8 mouse cellular contexts compared by ENCODE assay signal in genomic region chr17:42658634-42659422, GRCm38 (mm10). TPM values are rescaled to one million over a fixed set of nuclear protein-coding genes. Genes with fewer than 3 reads are reported as not detected.
DNase-seq lines count a peak whose midpoint lies in the region; ATAC-seq and TF ChIP-seq lines count a peak whose summit lies in the region.

No protein-coding gene starts in this region.

- ATAC-seq in forebrain, postnatal 0 days, result peak; percentile 80
- no peak for ATAC-seq in intestine, postnatal 0 days
- peak; percentile 91 for ATAC-seq in neural tube, embryonic 13.5 days (ENCODE audit: low read depth)

- H3K4me1 ChIP-seq in spleen, adult 2 months (ENCODE audit: control insufficient read depth, insufficient read depth, insufficient read length), result no peaks in the 10 kb centered on the region
- H3K4me1 ChIP-seq in forebrain, postnatal 0 days (ENCODE audit: insufficient read depth), result no peaks in the 10 kb centered on the region
- H3K4me1 ChIP-seq in intestine, postnatal 0 days (replicated peaks; ENCODE audit: control insufficient read depth, insufficient read depth, low read length), result no peaks in the 10 kb centered on the region
- H3K4me1 ChIP-seq in liver, adult 2 months (ENCODE audit: control insufficient read depth, insufficient read depth, low read length), result no peaks in the 10 kb centered on the region
- H3K4me1 ChIP-seq in neural tube, embryonic 13.5 days (replicated peaks), result no peaks in the 10 kb centered on the region

- 24% methylated on average over 14 of the region's 14 CpGs for WGBS in spleen, adult 2 months
- 21% methylated on average over 14 of the region's 14 CpGs for WGBS in forebrain, postnatal 0 days
- 20% methylated on average over 14 of the region's 14 CpGs for WGBS in intestine, postnatal 0 days
- 14% methylated on average over 14 of the region's 14 CpGs for whole genome bisulfite sequencing in liver, adult 2 months
- WGBS in neural tube, embryonic 13.5 days, result 27% methylated on average over 14 of the region's 14 CpGs

- DNase-seq in spleen, adult 2 months (ENCODE audit: low read depth in 1 of 2, low spot score in 2 of 2), result no peak
- no peak for DNase-seq in spleen, adult 12 weeks (ENCODE audit: low spot score)
- peak; percentile 22 for DNase-seq in c-Kit-positive CD71-positive TER-119-positive erythroid progenitor cells, embryonic 14.5 days (ENCODE audit: low spot score)
- peak; percentile 60 for DNase-seq in forebrain, postnatal 0 days
- peak; percentile 36 for DNase-seq in liver, adult 2 months (ENCODE audit: extremely low read depth, low read depth, low spot score)
- DNase-seq in urinary bladder, postnatal 36 days (ENCODE audit: low spot score in 2 of 2), result peak; percentile 13 to 19

- no peaks in the 10 kb centered on the region for H3K9me3 ChIP-seq in forebrain, postnatal 0 days (ENCODE audit: low read length)
- H3K9me3 ChIP-seq in intestine, postnatal 0 days (ENCODE audit: control insufficient read depth), result no peaks in the 10 kb centered on the region
- no peaks in the 10 kb centered on the region for H3K9me3 ChIP-seq in neural tube, embryonic 13.5 days

- no peaks in the 10 kb centered on the region for H3K36me3 ChIP-seq in spleen, adult 2 months (ENCODE audit: control insufficient read depth, insufficient read depth, low read length)
- H3K36me3 ChIP-seq in forebrain, postnatal 0 days (ENCODE audit: insufficient read depth), result no peaks in the 10 kb centered on the region
- no peaks in the 10 kb centered on the region for H3K36me3 ChIP-seq in intestine, postnatal 0 days (ENCODE audit: control insufficient read depth, insufficient read depth)
- no peaks in the 10 kb centered on the region for H3K36me3 ChIP-seq in liver, adult 2 months (ENCODE audit: control insufficient read depth, insufficient read depth, low read length)
- H3K36me3 ChIP-seq in neural tube, embryonic 13.5 days, result no peaks in the 10 kb centered on the region

- no peaks in the 10 kb centered on the region for H3K27me3 ChIP-seq in spleen, adult 2 months (ENCODE audit: control insufficient read depth, insufficient read depth, low read length)
- no peaks in the 10 kb centered on the region for H3K27me3 ChIP-seq in forebrain, postnatal 0 days (ENCODE audit: insufficient read depth, low read length)
- H3K27me3 ChIP-seq in intestine, postnatal 0 days (replicated peaks; ENCODE audit: control insufficient read depth, insufficient read depth, low read length), result no peaks in the 10 kb centered on the region
- no peaks in the 10 kb centered on the region for H3K27me3 ChIP-seq in liver, adult 2 months (ENCODE audit: control insufficient read depth, insufficient read depth, low read length)
- no peaks in the 10 kb centered on the region for H3K27me3 ChIP-seq in neural tube, embryonic 13.5 days

- H3K4me3 ChIP-seq in spleen, adult 2 months (ENCODE audit: extremely low read depth, insufficient read depth, insufficient read length), result no peak overlapping the region
- no peak overlapping the region for H3K4me3 ChIP-seq in forebrain, postnatal 0 days (ENCODE audit: low read depth, low read length)
- no peak overlapping the region for H3K4me3 ChIP-seq in intestine, postnatal 0 days (ENCODE audit: low read depth, low read length)
- H3K4me3 ChIP-seq in liver, adult 2 months (ENCODE audit: insufficient read depth, low read depth, low read length), result no peak overlapping the region
- H3K4me3 ChIP-seq in neural tube, embryonic 13.5 days, result no peak overlapping the region

- peak overlapping the region; percentile 23; the same call in 1 of the 2 replicates for H3K4me2 ChIP-seq in forebrain, postnatal 0 days (ENCODE audit: low read depth)
- no peak overlapping the region for H3K4me2 ChIP-seq in intestine, postnatal 0 days (replicated peaks; ENCODE audit: low read depth)
- peak overlapping the region; percentile 45 for H3K4me2 ChIP-seq in neural tube, embryonic 13.5 days

- no peaks in the 10 kb centered on the region for H3K79me2 ChIP-seq in liver, adult 2 months (ENCODE audit: control insufficient read depth, insufficient read depth, low read length)

- no peak for TF ChIP-seq POLR2A in spleen, adult 2 months (IDR thresholded peaks at IDR 0.05; ENCODE audit: low read depth, low read length)
- no peak for TF ChIP-seq POLR2A in liver, adult 2 months (IDR thresholded peaks at IDR 0.05; ENCODE audit: extremely low read depth, insufficient read depth, low read length)

- peak; percentile 41; the same call in 1 of the 2 replicates for TF ChIP-seq CTCF in spleen, adult 2 months (IDR thresholded peaks at IDR 0.05; ENCODE audit: extremely low read depth, insufficient read depth, insufficient read length, insufficient replicate concordance)
- peak; percentile 83 for TF ChIP-seq CTCF in forebrain, postnatal 0 days (IDR thresholded peaks at IDR 0.05; ENCODE audit: low read depth)
- TF ChIP-seq CTCF in intestine, postnatal 0 days (IDR thresholded peaks at IDR 0.05; ENCODE audit: low read depth), result peak; percentile 95
- peak; percentile 94 for TF ChIP-seq CTCF in liver, adult 2 months (IDR thresholded peaks at IDR 0.05; ENCODE audit: low read depth, low read length)

- H3K9ac ChIP-seq in forebrain, postnatal 0 days, result no peak overlapping the region
- H3K9ac ChIP-seq in intestine, postnatal 0 days (ENCODE audit: low read depth, low read length), result no peak overlapping the region
- no peak overlapping the region for H3K9ac ChIP-seq in liver, adult 2 months (ENCODE audit: low read depth, low read length)
- 0 out of 2 replicates have a peak overlapping the region, but pooled peaks have one; percentile 47 for H3K9ac ChIP-seq in neural tube, embryonic 13.5 days

- H3K27ac ChIP-seq in spleen, adult 2 months (ENCODE audit: insufficient read depth, low read length), result no peak overlapping the region
- no peak overlapping the region for H3K27ac ChIP-seq in forebrain, postnatal 0 days (ENCODE audit: low read depth, low read length)
- H3K27ac ChIP-seq in intestine, postnatal 0 days (ENCODE audit: low read depth, low read length), result no peak overlapping the region
- no peak overlapping the region for H3K27ac ChIP-seq in liver, adult 2 months (replicated peaks; ENCODE audit: insufficient read depth, low read depth, low read length)
- no peak overlapping the region for H3K27ac ChIP-seq in neural tube, embryonic 13.5 days (replicated peaks)

RNA-seq across cellular contexts. Expression of gene Adgrf4, which starts 33.3 kb away (rescaled TPM):
- 0.04 and 0.08 TPM in 2 replicates for polyA plus RNA-seq in spleen, adult 2 months (2012; rRNA removed)
- total RNA-seq in forebrain, postnatal 0 days (2014; rRNA removed), result 0.31 and 0.76 TPM in 2 replicates
- 0.05 and 0.06 TPM in 2 replicates for polyA plus RNA-seq in forebrain, postnatal 0 days (2015; fragmentation: Nextera tagmentation; extraction: Ambion mirVana)
- 0.07 TPM in 1 of 2 replicates, not detected in the other for polyA plus RNA-seq in intestine, postnatal 0 days (2015; fragmentation: Nextera tagmentation; extraction: Ambion mirVana)
- total RNA-seq in liver, adult 2 months (2014; rRNA removed), result not detected in 2 replicates
- polyA plus RNA-seq in liver, adult 2 months (2012; rRNA removed), result 0.04 TPM in 1 of 2 replicates, not detected in the other
- 0.17 TPM in 1 of 2 replicates, not detected in the other for polyA plus RNA-seq in neural tube, embryonic 13.5 days (2015; fragmentation: Nextera tagmentation; extraction: Ambion mirVana)

RNA-seq across cellular contexts. Expression of gene Opn5, which starts 47.6 kb away (rescaled TPM):
- polyA plus RNA-seq in spleen, adult 2 months (2012; rRNA removed), result not detected in 2 replicates
- total RNA-seq in forebrain, postnatal 0 days (2014; rRNA removed), result 0.14 and 0.31 TPM in 2 replicates
- polyA plus RNA-seq in forebrain, postnatal 0 days (2015; fragmentation: Nextera tagmentation; extraction: Ambion mirVana), result 0.08 and 0.10 TPM in 2 replicates
- polyA plus RNA-seq in intestine, postnatal 0 days (2015; fragmentation: Nextera tagmentation; extraction: Ambion mirVana), result not detected in 2 replicates
- total RNA-seq in liver, adult 2 months (2014; rRNA removed), result not detected in 2 replicates
- not detected in 2 replicates for polyA plus RNA-seq in liver, adult 2 months (2012; rRNA removed)
- polyA plus RNA-seq in neural tube, embryonic 13.5 days (2015; fragmentation: Nextera tagmentation; extraction: Ambion mirVana), result 0.20 TPM in 1 of 2 replicates, not detected in the other

Comparison
In these comparisons a context has a peak if more than half of its experiments do, and no peak if none do; other contexts are left out.
1. DNase-seq: peak in c-Kit-positive CD71-positive TER-119-positive erythroid progenitor cells, embryonic 14.5 days (single experiment), forebrain, postnatal 0 days (single experiment), liver, adult 2 months (single experiment) and urinary bladder, postnatal 36 days (2 of 2); none in spleen, adult 2 months (0 of 2) and spleen, adult 12 weeks (single experiment).
2. CTCF ChIP-seq: peak in every context shown above with its lines; median percentile 95 in intestine, postnatal 0 days; 94 in liver, adult 2 months; 83 in forebrain, postnatal 0 days; 41 in spleen, adult 2 months.